Mouse (Mus musculus) T-helper 1 cell (primary cell): Measurements from ENCODE around the gene Amn1.
"Not testable (repeated sequence)": the region's sequence is repeated elsewhere in the genome, so short reads cannot be mapped to it uniquely, and the experiment has no call there.

ENCODE experiments used
- in situ Hi-C: fragments of 300-600 bp; cut with MboI, MseI; formaldehyde crosslinking; loops from one replicate; pipeline ENCODE4 v1.15.1; 2025; ENCODE audit warnings: high pct_unique_total_duplicates

Amn1 gene

DNA sequence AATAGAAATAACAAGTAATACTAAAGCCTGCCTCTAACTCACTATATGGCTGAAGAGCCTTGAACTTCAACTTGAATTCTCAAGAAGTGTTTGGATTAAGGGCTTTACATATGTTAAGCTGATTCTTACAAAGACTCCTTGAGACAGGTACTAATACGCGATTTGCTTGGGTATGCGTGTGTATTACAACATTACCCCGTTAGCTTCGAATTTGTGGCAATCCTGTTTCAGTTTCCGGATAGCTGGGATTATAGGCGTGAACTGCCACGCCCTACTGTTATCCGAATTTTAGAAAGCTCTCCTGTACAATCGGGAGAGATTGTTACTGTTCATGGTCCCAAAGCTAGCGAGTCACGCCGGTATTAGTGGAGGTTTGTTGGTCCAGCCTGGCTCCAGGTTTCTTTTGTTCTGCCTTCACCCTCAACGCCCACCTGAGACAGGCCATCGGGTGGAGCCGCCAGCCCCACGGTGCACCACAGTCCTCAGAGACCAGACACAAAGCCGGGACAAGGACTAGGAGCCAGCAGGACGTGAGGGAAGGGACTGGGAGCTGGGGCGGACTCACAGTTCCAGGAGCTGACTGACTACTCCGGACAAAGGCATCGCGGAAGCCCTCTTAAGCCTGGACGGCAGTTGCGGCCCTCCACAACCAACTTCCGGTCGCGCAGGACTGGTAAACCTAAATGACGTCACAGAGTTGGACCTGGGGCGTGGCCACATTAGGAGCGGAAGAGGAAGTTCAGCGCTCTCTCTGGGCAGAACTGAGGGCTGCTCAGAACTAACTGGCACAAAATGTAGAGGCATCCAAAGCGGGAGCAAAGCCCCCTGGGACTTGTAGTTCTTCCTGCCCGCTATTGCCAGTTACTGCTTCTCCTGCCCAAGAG is at the start of gene Amn1:
TSS of gene Amn1 (minus strand) at position 672 of the 884 bp plus-strand sequence.
- in situ Hi-C loops: no loop called here

DNA sequence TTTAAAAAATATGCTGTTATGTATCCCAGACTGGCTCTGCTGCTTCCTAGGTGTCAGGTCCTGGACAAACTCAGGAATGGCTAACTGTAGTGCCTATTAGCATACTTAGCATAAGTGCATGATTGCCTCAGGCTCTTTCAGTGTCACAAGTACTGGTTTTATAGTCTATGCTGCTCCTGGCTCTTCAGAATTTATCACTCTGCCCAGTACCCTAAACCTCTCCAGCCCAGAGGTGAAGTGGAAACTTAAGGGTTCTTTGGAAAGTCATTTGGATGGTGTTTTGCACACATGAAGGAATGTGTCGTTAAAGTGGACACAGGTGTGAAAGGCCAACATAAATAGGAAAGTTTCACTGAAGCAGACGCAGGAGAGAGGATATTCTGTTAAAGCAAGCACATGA is 48.3 kb upstream of the Amn1 start:
- in situ Hi-C loops: no loop called here

DNA sequence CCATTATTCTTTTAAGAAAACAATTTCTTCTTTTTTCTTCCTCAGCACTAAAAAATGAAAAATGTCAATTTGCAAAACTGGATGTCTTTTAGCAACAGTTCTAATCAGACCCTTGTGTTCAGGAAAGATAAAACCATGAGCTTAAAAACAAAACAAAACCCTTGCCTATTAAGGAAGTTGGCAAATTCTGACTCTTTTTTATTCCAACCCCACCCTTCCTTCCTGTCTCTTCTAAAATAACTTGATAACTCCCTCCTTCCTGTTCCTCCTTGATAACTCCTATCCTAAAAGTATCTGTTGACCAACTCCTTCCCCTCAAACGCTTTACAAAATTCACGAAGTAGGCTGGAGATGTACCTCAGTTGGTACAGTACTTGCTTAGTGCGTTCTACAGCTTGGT is 45.4 kb upstream of the Amn1 start:
- in situ Hi-C loops: no loop called here

DNA sequence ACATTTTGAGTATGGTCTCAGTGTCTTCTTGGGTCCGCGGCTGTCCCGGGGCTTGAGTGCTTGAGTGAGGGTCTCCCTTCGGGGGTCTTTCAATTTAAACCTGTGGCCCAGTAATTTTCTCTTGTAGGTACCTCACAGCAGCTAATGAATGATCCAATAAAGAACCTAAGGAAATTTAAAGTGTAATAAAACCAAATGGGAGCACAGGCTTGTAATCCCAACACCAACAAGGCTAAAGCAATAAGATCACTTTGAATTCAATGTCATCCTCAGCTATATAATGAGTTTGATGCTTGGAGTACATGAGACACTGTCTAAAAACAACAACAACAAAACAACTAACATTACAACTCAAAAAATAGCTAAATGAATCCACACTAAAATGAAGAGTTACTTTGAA is 36.2 kb upstream of the Amn1 start:
- in situ Hi-C loops: no loop called here

DNA sequence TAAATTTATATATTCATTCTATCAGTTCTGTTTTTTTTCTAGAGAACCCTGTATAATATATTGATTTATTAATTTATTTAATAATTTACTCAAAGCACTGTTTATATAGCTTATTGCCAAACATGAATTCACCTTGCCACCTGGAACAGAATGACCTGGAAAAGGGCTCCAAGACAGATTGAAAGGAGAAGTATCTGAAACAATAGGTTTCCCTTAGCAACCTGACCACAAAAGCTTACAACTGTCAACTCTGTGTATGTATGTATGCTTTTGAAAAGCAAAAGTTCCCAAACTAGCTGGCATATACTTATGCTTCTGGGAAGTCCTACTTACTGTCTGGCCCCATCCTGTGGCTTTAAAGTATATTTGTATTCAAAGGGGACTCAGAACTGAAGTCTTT is 32.8 kb upstream of the Amn1 start:
- in situ Hi-C loops: no loop called here

DNA sequence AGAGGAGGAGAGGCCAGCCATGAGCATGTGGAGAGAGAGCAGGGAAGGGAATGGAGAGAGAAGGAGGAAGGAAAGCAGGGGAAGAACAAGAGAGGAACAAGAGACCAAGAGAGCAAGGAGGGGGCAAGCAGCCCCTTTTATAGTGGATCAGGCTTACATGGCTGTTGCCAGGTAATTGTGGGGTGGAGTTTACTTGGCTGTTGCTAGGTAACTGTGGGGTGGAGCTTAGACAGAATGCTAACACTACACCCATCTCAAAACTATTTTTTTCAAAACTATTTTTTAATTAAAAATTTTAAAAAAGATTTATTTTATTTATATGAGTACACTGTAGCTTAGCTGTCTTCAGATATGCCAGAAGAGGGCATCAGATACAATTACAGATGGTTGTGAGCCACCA is 10.1 kb upstream of the Amn1 start:
- in situ Hi-C loops: loop anchor here (5.0 kb wide), 1 partner anchor 109 kb away; the partner anchor contains the start of gene Resf1

DNA sequence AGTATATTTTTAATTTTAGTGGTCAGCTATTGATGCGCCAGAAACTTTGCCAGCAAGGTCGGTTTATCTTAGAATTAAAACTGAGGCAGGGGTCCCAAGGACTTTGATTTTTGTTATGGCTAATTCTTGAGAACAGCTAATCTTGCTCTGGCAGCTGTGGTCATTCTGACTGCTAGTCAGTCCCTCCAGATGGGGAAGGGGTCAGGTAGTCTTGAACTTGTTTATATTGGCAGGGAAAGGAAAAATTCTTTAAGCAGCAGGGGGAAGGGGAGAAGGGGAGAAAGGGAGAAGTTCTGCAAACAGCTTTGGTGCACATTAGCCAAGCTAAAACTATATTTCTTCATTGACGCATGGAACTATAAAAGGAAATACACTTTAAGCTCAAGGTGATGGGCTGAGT is 8.6 kb upstream of the Amn1 start:
- in situ Hi-C loops: loop anchor here (5.0 kb wide), 1 partner anchor 110 kb away; the partner anchor contains the start of gene Resf1

DNA sequence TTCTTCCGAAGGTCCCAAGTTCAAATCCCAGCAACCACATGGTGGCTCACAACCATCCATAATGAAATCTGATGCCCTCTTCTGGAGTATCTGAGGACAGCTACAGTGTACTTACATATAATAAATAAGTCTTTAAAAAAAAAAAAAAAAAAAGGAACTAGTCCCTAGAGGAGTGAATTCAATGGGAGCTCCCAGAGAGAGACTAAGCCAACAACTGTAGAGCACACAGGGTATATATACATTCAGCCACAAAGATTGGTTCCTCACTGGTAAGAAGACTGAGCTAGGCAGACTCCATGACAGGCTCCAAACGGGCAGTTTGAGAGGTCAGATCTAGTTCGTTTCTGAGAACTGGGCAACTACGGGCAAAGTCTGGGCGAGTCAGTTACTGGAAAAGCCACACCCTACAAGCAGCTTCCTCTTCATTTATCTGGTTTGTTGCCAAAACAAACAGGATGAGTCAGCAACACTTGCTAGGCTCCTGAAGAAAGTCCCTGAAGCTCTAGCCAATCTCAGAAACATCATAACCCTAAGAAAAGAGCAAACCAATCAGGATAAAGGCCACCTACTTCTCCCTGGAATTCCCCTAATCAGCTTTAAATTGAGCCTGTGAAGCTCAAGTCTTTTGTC is 4.9 kb upstream of the Amn1 start:
- in situ Hi-C loops: loop anchor here (5.0 kb wide), 1 partner anchor 51 kb away; no protein-coding TSS in a partner anchor

DNA sequence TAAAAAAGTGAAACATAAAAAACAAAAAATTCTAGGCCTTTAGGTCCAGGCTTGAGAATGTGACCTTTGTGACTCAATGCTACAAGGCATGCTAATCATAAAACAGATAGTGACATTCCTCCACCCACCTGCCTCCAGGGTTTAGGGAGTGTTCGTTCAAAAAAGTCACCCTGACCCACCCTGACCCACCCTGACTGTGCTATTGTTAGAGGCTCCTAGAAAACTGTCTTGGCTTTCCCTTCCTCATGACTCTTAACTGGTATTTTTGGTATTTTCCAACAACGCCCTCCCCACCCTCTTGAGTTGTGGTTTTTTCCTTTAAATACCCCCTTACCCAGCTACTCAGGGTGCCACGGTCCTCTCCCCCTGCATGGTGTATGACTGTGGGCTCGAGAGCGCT is 3.4 kb upstream of the Amn1 start:
- in situ Hi-C loops: loop anchor here (5.0 kb wide), 1 partner anchor 50 kb away; no protein-coding TSS in a partner anchor

DNA sequence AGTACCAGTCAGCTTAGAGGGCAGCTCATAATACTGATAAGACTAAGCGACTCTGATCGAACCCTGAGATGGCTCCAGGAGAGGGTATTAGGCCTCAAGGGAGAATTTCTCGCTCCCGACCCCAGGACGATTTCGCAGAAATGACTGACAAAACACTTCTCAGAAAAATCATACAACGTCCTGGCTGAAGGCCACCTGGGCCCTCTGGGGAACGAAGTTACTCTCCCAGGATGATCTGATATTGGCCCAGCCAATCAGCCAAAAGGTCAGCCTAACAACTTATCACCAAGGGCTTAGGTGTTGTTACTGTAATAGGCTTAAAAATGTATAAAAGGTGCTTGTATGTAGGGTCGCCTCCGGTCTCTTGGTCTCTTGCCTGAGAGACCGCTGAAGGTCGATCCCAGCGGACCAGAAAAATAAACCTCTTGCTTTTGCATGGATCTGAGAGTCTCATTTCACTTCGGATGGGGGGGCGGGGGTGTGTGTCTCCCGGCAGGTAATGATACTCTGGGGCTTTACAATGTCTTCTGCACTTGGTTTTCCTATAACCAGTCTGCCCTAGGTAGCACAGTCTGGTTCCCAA is 919 bp upstream of the Amn1 start:
- in situ Hi-C loops: no loop called here

DNA sequence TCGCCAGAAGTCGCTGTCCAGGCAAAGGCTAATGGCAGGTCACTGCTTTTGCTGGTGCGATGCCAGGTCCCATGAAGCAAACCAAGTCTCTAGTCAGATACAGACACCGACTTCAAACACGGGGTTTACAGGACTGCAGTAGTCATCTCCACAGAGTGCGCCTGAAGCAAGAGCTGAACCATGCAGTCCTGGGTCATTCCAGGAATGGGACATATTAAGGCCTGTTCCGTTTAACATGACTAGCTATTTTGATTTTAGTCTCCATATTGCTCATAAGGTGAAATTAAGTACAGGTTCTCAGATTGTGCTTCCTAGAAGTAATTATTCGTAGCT is 379 bp upstream of the Amn1 start:
- in situ Hi-C loops: no loop called here

DNA sequence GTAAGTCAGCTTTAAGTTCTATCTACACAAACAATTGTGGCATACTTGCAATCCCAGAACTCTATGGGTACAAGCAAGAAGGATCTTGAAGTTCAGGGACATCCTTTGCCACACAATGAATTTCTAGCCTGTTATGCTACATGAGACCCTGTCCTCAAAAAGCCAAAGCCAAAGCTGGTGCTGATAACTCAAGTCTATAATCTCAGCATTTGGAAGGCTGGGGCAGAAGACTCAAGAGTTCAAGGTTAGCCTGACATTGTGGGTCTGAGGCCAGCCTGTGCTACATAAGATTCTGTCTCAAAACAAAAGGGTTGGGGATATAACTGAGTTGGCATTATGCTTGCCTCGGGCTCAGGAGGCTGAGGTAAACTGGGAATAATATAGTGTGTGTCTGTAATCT is 1.1 kb downstream of the Amn1 start:
- in situ Hi-C loops: no loop called here

DNA sequence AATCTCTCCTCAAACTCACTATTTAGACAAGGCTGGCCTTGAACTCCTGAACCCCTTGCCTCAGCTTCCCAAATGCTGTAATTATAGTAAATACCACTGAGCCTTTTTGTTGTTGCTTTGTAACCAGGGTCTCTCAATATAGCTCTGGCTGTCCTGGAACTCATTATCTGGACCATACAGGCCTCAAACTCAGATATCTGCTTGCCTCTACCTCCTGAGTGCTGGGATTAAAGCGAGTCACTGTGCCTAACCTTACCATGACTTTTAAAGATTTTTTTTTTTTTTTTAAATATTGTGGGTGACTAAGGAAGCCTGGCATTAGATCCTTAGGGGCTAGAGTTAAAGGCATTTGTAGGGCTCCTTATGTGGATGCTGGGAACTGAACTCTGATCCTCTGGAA is 4.5 kb downstream of the Amn1 start:
- in situ Hi-C loops: no loop called here

DNA sequence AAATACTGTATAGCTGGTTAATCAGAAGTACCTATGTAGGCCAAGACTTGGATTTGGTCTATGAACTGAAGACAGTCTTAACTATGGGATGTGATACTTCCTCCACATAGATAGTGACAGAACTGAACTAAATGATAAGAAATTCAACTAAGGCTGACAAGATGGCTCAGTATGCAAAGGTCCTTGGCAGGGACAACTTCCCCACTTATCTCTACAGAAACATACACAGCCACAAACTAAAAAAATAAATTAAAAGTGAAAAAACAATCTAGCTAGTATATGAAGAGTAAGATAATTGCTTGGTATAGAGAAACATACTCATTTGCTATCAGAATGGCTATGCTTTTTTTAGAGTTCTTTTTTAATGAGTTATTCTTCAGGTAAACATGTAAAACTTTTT is 9.4 kb downstream of the Amn1 start:
- in situ Hi-C loops: no loop called here

DNA sequence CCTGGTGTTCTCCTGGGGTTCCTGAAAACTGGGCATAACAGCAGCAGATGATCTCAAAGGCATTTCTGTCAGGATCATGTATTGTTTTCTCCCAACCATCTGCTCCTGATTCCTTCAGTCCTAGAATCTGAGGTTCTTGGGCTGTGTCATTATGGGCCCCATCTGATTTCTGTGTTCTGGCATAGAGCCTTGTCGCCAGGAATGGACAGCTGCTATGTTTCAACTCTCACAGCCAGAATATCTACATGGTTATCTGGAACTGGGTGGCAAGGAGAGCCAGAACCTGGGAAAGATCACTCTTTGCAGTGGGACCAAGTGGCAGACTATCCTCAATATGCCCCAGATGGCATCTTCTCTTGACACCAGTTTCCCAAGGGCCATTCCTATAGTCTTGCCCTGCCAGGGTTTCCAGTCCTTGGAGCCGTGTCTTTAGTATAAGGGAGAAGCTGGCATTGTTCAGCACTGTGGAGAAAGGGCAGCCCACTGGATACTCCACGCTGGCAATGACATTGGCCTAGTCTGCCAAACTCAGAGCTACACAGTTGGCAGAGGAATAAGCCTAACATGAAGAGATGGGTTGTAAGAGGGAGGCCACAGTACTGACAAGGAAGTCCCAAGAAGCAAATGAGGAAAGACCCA is 13.5 kb downstream of the Amn1 start:
- in situ Hi-C loops: no loop called here

DNA sequence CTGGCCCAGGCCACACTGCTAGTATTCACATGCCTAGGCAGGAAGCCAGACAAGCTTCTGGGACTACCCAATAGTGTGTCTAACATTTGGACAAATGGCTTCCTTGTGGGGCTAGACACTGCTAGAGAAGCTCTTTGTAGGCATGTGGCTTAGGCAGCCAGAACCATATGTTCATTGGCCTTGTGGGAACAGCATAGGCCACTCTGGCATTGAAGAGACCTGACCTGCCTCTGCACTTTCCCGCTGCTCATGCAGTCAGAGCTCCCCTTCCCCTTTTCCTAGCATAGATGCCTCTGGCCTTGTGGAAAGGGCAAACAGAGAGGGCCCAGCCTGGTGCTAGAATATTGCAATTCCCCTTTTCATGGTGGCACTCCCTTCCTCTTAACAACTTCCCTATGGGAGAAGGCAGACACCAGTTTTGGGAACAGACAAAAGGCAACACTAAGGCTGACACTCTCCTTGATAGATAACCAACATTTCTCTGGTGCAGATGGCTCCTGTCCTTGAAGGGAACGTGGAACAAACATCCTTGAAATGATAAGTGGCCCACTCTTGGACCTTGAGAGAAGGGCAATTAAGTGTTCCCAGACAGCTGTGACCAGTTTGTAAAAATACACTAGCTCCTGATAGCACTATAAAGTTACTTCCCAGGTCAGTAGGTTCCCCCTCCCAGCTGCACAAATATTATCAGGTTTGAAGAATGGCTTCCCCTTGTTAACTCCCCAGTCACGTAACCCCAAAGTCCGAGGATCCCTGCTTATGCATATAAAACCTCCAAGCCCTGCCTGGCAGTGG is 14.5 kb downstream of the Amn1 start:
- in situ Hi-C loops: no loop called here

DNA sequence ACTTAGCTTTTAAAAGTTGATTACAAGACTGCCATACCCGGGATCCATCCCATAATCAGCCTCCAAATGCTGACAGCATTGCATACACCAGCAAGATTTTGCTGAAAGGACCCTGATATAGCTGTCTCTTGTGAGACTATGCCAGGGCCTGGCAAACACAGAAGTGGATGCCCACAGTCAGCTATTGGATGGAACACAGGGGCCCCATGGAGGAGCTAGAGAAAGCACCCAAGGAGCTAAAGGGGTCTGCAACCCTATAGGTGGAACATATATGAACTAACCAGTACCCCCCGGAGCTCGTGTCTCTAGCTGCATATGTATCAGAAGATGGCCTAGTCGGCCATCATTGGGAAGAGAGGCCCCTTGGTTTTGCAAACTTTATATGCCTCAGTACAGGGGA is 18.5 kb downstream of the Amn1 start:
- in situ Hi-C loops: not testable (repeated sequence)

DNA sequence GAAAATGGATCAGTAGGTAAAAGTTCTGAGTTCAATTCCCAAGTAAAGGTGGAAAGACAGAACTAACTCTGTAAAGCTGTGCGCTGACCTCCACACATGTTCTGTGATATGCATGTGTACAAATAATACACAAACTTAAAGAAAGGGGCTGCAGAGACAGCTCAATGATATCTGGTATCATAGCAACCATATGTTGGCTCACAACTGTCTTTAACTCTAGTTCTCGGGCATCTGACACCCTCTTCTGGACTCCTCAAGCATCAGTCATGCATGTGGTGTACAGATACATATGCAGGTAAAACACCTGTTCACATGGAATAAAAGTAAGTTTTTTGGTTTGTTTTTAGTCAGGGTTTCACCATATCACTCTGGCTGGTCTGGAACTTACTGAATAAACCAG is 20.1 kb downstream of the Amn1 start:
- in situ Hi-C loops: no loop called here

DNA sequence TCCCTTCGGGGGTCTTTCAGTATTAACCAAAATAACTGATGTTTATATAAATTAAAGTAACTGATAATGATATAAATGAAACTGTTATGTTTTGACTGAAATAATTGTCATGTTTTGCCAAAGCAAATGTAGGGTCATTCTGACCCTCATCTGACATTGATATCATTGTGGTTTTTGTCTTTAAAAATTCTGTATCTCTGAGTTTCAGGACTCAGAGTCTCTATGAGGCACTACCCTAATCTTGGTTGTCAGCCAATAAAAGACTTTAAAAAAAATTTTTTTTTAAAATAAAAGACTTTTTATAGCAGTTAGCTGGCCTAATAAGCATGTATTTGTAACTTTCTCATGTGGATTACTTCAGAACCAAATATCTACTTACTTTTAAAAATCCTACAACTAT is 20.8 kb downstream of the Amn1 start:
- in situ Hi-C loops: no loop called here

DNA sequence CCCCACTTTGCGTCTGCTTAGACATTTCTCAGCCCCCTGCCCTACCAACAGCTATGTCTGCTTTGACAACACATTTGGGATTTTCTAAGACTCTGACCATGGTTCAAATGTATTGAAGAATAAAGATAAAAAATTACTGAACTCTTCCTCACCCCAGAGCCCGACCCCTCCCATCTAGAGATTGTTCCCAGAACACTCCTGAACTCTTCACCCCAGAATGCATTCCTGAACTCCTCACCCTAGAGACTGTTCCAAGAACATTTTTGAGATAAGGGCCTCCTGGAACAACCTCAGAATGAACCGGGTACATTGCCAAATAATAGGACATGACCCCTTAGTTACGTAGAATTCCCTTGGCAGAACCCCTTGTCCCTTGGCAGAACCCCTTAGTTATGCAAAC is 21.5 kb downstream of the Amn1 start:
- in situ Hi-C loops: not testable (repeated sequence)

DNA sequence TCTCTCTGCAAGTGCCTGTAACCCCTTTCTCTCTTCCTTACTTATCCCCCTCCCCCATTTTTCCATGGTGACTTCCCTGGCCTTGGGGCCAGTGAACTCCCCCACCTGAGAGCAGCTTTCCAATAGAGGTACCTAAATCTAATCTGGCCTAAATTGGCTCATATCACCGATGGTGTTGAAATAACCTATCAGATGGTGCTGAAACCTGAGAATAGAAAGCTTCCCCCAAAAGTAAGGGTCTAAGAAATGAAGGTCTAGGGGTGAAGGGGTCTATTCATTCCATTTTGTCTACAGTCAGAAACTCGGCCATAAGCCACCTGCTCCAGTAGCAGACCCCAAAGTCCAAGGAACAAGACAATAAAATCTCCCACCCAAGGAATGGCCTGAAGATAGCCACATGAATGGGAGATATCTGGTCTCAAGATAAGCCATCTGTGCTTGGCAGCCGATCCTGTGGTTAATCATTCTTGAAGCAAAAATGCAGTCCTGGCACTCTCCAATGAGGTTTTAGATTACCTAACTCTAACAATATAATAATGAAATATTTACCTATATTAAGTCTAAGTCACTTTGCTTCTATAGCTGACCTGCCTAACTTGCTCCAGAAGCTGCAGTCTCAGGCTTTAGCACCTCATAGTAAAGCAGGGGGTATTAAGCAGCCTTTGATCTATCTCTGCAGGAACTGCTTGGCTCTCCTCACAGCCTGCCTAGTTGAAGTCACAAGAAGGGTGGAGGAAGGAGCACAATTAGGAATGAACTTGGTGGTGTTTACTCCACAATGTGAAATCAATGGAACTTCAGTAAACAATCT is 33.3 kb downstream of the Amn1 start:
- in situ Hi-C loops: no loop called here
